Mouse (Mus musculus) ES-Bruce4 (cell line): ENCODE results near the gene Syde1. TPM values are rescaled to one million over a fixed set of nuclear protein-coding genes. Genes with fewer than 3 reads are reported as not detected.
A peak's percentile ranks its signal among the peaks of the same experiment; 100 is the strongest.

Experiments
- H3K27ac ChIP-seq: 2 replicates; pipeline ENCODE4 v1.5.1; 2012; ENCODE audit warnings: low read length, inconsistent platforms; ENCODE audit not compliant: insufficient read depth
- H3K27me3 ChIP-seq: 2 replicates; pipeline ENCODE4 v1.6.1; 2012; ENCODE audit warnings: mild to moderate bottlenecking, low read length, inconsistent platforms; ENCODE audit not compliant: control insufficient read depth, poor library complexity, insufficient read depth, severe bottlenecking
- H3K36me3 ChIP-seq: 2 replicates; pipeline ENCODE4 v1.6.1; 2012; ENCODE audit warnings: inconsistent platforms, mild to moderate bottlenecking, low read length, moderate library complexity; ENCODE audit not compliant: control insufficient read depth, poor library complexity, insufficient read depth, severe bottlenecking
- H3K4me1 ChIP-seq: one replicate; pipeline ENCODE4 v1.8.1; 2011; ENCODE audit warnings: low read length; ENCODE audit not compliant: control insufficient read depth, insufficient read depth
- H3K4me3 ChIP-seq: 2 replicates; pipeline ENCODE4 v1.5.1; 2011; ENCODE audit warnings: low read depth, mild to moderate bottlenecking, low read length
- H3K9ac ChIP-seq: 2 replicates; pipeline ENCODE4 v1.6.1; 2012; ENCODE audit warnings: low read depth, mild to moderate bottlenecking, inconsistent platforms; ENCODE audit not compliant: poor library complexity, severe bottlenecking
- H3K9me3 ChIP-seq: replicated peaks from 2 replicates; pipeline ENCODE4 v1.6.1; 2012; ENCODE audit warnings: mild to moderate bottlenecking, low read length, inconsistent platforms; ENCODE audit not compliant: control insufficient read depth, poor library complexity, insufficient read depth, severe bottlenecking
- CTCF ChIP-seq: IDR thresholded peaks from one replicate; pipeline ENCODE4 v1.8.1; 2011; ENCODE audit warnings: low read depth, low read length
- EP300 ChIP-seq: IDR thresholded peaks from 2 replicates; pipeline ENCODE4 v1.6.1; 2011; ENCODE audit warnings: low read depth, low read length; ENCODE audit not compliant: insufficient read depth
- POLR2A ChIP-seq: IDR thresholded peaks from one replicate; pipeline ENCODE4 v1.8.1; 2011; ENCODE audit warnings: low read length; ENCODE audit not compliant: insufficient read depth
- polyA plus RNA-seq: library from polyadenylated mRNA; stranded (reverse); fragments of >200 nt; gene quantifications from 2 replicates; pipeline ENCODE4 v1.2.4, GENCODE M21; 2011; ENCODE audit warnings: low read depth; ENCODE audit not compliant: missing spikeins, insufficient read depth, insufficient read length

Gene Syde1
- polyA plus RNA-seq, 1 experiment, result 3.9 TPM

GRCm38 (mm10) chr10:78565070-78565469 is 26.7 kb downstream of the Syde1 start:
- Histone ChIP-seq H3K36me3 (no peaks in the 10 kb centered on the region), H3K9me3 (no peaks in the 10 kb centered on the region), H3K9ac (no peak overlapping the region), H3K4me1 (no peaks in the 10 kb centered on the region), H3K27ac (no peak overlapping the region), H3K27me3 (no peaks in the 10 kb centered on the region), H3K4me3 (no peak overlapping the region)
- TF ChIP-seq CTCF (no peak), POLR2A (no peak), EP300 (no peak)

- no peaks in the 10 kb centered on the region for H3K27me3 ChIP-seq
- H3K9me3 ChIP-seq, result no peaks in the 10 kb centered on the region
- no peak overlapping the region for H3K27ac ChIP-seq
- H3K4me3 ChIP-seq, result no peak overlapping the region
- H3K4me1 ChIP-seq, result no peaks in the 10 kb centered on the region
- no peak overlapping the region for H3K9ac ChIP-seq
- TF ChIP-seq CTCF (peak; percentile 45), EP300 (no peak), POLR2A (no peak)
- no peaks in the 10 kb centered on the region for H3K36me3 ChIP-seq
Measured at GRCm38 (mm10) chr10:78540943-78541342, 50.8 kb downstream of the Syde1 start.

Other genes starting within 250 kb of the Syde1 start
- 56.0 and 57.7 TPM in 2 replicates for gene Agpat3, start 239.5 kb downstream of the Syde1 start, polyA plus RNA-seq
- gene Rrp1, start 178.9 kb downstream of the Syde1 start, polyA plus RNA-seq, result 132 and 136 TPM in 2 replicates
- gene Cstb, start 166.3 kb downstream of the Syde1 start, polyA plus RNA-seq, result 212 and 214 TPM in 2 replicates
- 13.7 and 14.6 TPM in 2 replicates for gene Pdxk, start 127.0 kb downstream of the Syde1 start, polyA plus RNA-seq
- not detected in 2 replicates for gene Olfr1358, start 74.5 kb downstream of the Syde1 start, polyA plus RNA-seq
- gene Ilvbl, start 17.6 kb downstream of the Syde1 start, polyA plus RNA-seq, result 11.6 and 16.7 TPM in 2 replicates
- gene Olfr1357, start 26.1 kb upstream of the Syde1 start, polyA plus RNA-seq, result not detected in 2 replicates
- gene Casp14, start 126.3 kb upstream of the Syde1 start, polyA plus RNA-seq, result not detected in 2 replicates
- not detected in 2 replicates for gene Ccdc105, start 161.1 kb upstream of the Syde1 start, polyA plus RNA-seq
- gene Slc1a6, start 188.5 kb upstream of the Syde1 start, polyA plus RNA-seq, result 0.87 and 0.88 TPM in 2 replicates